Mouse (Mus musculus): ENCODE results near the gene Ada.

Ada gene

GRCm38 (mm10) chr2:163732021-163732420 lies 18.0 kb downstream of the Ada start:
- no peak for DNase-seq (ENCODE audit: low read depth, low spot score)

- DNase-seq (ENCODE audit: low read depth, low spot score): no peak
Measured at GRCm38 (mm10) chr2:163728300-163728699, 21.7 kb downstream of the Ada start.

- no peak for DNase-seq (ENCODE audit: low read depth, low spot score)
Measured at GRCm38 (mm10) chr2:163726766-163727393, 23.2 kb downstream of the Ada start.

GRCm38 (mm10) chr2:163722550-163722949 lies 27.5 kb downstream of the Ada start:
- no peak for DNase-seq (ENCODE audit: low read depth, low spot score)

- no peak for DNase-seq (ENCODE audit: low read depth, low spot score)
Measured at GRCm38 (mm10) chr2:163719616-163720015, 30.4 kb downstream of the Ada start.

- DNase-seq (ENCODE audit: low read depth, low spot score): peak; percentile 44
Measured at GRCm38 (mm10) chr2:163718951-163719603, 31.0 kb downstream of the Ada start.

GRCm38 (mm10) chr2:163718526-163718925 lies 31.5 kb downstream of the Ada start:
- no peak for DNase-seq (ENCODE audit: low read depth, low spot score)

GRCm38 (mm10) chr2:163716853-163717252 lies 33.2 kb downstream of the Ada start:
- no peak for DNase-seq (ENCODE audit: low read depth, low spot score)

- DNase-seq (ENCODE audit: low read depth, low spot score): no peak
Measured at GRCm38 (mm10) chr2:163716448-163716847, 33.6 kb downstream of the Ada start.

- DNase-seq (ENCODE audit: low read depth, low spot score): no peak
Measured at GRCm38 (mm10) chr2:163713340-163713739, 36.7 kb downstream of the Ada start.

- DNase-seq (ENCODE audit: low read depth, low spot score): no peak
Measured at GRCm38 (mm10) chr2:163712874-163713273, 37.2 kb downstream of the Ada start.

- no peak for DNase-seq (ENCODE audit: low read depth, low spot score)
Measured at GRCm38 (mm10) chr2:163712473-163712872, 37.6 kb downstream of the Ada start.

- DNase-seq (ENCODE audit: low read depth, low spot score): no peak
Measured at GRCm38 (mm10) chr2:163711368-163711868, 38.6 kb downstream of the Ada start.

- DNase-seq (ENCODE audit: low read depth, low spot score): no peak
Measured at GRCm38 (mm10) chr2:163710606-163711159, 39.4 kb downstream of the Ada start.

GRCm38 (mm10) chr2:163710000-163710399 lies 40.0 kb downstream of the Ada start:
- DNase-seq (ENCODE audit: low read depth, low spot score): no peak

GRCm38 (mm10) chr2:163708763-163709250 lies 41.2 kb downstream of the Ada start:
- no peak for DNase-seq (ENCODE audit: low read depth, low spot score)

GRCm38 (mm10) chr2:163708321-163708720 lies 41.7 kb downstream of the Ada start:
- DNase-seq (ENCODE audit: low read depth, low spot score): no peak

- no peak for DNase-seq (ENCODE audit: low read depth, low spot score)
Measured at GRCm38 (mm10) chr2:163703599-163704260, 46.3 kb downstream of the Ada start.

- no peak for DNase-seq (ENCODE audit: low read depth, low spot score)
Measured at GRCm38 (mm10) chr2:163702921-163703320, 47.1 kb downstream of the Ada start.

- no peak for DNase-seq (ENCODE audit: low read depth, low spot score)
Measured at GRCm38 (mm10) chr2:163702431-163702830, 47.6 kb downstream of the Ada start.

- no peak for DNase-seq (ENCODE audit: low read depth, low spot score)
Measured at GRCm38 (mm10) chr2:163699078-163699780, 50.8 kb downstream of the Ada start.

Measured in ES-CJ7 (cell line).